Mouse (Mus musculus) brain, embryonic 14.5 days (tissue): Measurements from ENCODE around the gene Taar8b. TPM values are rescaled to one million over a fixed set of nuclear protein-coding genes. Genes with fewer than 3 reads are reported as not detected.
"Not testable (repeated sequence)": the region's sequence is repeated elsewhere in the genome, so short reads cannot be mapped to it uniquely, and the experiment has no call there.

Experiments
- DNase-seq: peaks from one replicate; pipeline ENCODE4 v3.0.0-alpha.2; 2011; ENCODE audit warnings: low read depth
- CTCF ChIP-seq: fragments of 200-500 bp; IDR thresholded peaks from 2 replicates; pipeline ENCODE4 v1.5.1; 2012; ENCODE audit warnings: inconsistent platforms, mild to moderate bottlenecking, moderate library complexity, borderline replicate concordance; ENCODE audit not compliant: insufficient read depth, insufficient read length; ENCODE audit errors: extremely low read depth
- POLR2A ChIP-seq: fragments of 200-500 bp; IDR thresholded peaks from 2 replicates; pipeline ENCODE4 v1.6.1; 2012; ENCODE audit warnings: mild to moderate bottlenecking, inconsistent platforms, borderline replicate concordance; ENCODE audit not compliant: poor library complexity, insufficient read depth, insufficient read length, severe bottlenecking; ENCODE audit errors: extremely low read depth
- polyA plus RNA-seq: library from polyadenylated mRNA; depleted of rRNA; stranded (reverse); fragments of >200 nt; gene quantifications from 2 replicates; pipeline ENCODE4 v1.2.3, GENCODE M21; 2012; rRNA removed

Gene Taar8b
- polyA plus RNA-seq, 1 experiment = not detected

- no peak for DNase-seq
- TF ChIP-seq CTCF (no peak), POLR2A (no peak)
Observed at GRCm38 (mm10) chr10:24087168-24087567, 4.9 kb downstream of the Taar8b start.

- no peak for DNase-seq
- TF ChIP-seq POLR2A = no peak
- no peak for TF ChIP-seq CTCF
Observed at GRCm38 (mm10) chr10:24086555-24086954, 5.5 kb downstream of the Taar8b start.

DNA sequence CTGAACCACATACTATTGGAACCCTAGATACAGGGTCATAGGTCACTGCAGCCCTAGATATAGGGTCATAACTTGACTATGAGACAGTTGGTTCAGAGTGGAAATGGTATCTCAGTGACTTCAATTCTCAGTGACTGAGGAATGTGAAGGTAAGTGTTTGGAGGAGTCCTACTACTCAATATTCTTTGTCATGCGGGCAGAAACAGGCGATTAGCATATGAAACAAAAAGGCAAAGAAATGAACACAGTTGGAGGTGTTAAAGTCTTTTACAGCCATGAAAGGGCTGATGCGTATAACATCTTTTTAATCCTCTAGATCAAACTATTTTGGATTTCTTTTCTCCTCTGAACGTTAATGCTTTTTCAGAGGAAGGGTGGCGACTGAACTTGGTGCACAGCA lies 6.2 kb downstream of the Taar8b start:
- TF ChIP-seq CTCF = no peak
- no peak for TF ChIP-seq POLR2A
- DNase-seq = no peak

DNA sequence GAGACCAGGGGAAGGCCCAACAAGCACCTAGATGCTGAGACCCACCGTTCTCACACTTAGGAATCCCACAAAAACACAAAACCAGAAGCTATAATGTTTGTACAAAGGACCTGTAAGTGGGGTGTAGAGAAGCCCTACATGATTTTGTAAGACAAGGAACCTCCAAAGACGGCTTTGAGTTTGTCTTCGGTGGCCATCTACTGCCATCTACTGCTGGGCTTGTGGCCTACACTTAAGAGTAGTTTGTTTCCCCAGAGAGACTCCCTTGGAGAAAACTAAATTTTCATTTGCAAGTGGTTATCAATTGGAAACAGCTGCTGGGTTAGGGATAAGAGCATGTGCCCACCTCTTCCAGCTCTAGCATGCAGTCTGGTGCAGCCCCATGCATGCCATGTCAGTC lies 11.9 kb downstream of the Taar8b start:
- DNase-seq = peak; percentile 73
- no peak for TF ChIP-seq POLR2A
- peak; percentile 60; the same call in 1 of the 2 replicates for TF ChIP-seq CTCF

- not testable (repeated sequence) for DNase-seq
Observed at GRCm38 (mm10) chr10:24076200-24076599, 15.9 kb downstream of the Taar8b start, which contains the start of gene Taar8a. Taar8a (plus strand) TSS chr10:24076500.

- DNase-seq = not testable (repeated sequence)
Observed at GRCm38 (mm10) chr10:24074751-24075150, 17.3 kb downstream of the Taar8b start.

- no peak for DNase-seq
- TF ChIP-seq CTCF = no peak
- no peak for TF ChIP-seq POLR2A
Observed at GRCm38 (mm10) chr10:24058986-24059385, 33.1 kb downstream of the Taar8b start.

DNA sequence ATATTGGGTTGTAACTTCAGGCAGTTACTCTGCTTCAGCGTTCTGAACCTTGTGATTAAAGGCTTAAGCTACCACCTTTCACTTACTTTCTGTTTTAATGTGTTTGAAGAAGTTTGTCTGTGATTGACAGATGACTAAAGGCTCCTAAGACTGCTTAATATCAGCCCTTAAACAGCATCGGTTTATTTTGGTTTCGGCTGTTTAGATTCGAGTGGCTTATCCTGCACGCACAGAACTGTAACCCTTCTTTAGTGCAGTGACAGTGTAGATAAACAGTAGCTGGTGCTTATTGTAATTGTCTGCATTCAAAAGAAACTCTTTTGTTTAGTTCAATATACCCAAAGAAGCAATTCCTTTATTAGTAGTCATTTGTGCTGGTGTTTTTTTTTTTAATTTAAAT lies 40.1 kb downstream of the Taar8b start:
- TF ChIP-seq CTCF (no peak), POLR2A (no peak)
- DNase-seq = no peak

DNA sequence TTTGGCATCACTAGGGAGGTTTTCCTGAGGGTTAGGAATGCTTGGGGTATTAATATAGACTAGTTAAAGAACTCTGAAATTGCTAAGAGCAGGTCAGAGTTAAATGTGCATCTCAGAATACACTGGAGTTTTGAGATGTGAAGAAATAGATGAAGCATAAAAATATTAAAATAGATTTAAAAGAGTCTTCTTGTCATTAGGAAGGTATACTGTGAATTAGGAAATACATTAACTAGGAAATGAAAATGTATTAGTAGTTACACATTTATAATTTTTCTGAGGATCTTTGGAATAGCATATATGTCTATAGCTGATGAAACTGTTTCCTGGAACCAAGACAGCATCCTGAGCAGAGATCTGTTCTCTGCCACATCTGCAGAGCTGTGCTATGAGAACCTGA lies 42.9 kb downstream of the Taar8b start, which contains the start of gene Taar7f:
Taar7f (plus strand) TSS at position 301 of the 400 bp plus-strand sequence.
- no peak for DNase-seq
- TF ChIP-seq CTCF (no peak), POLR2A (no peak)

Other genes with a start within 250 kb of the Taar8b start
- 0.04 and 0.10 TPM in 2 replicates for gene Vnn3, start 240.8 kb downstream of the Taar8b start, polyA plus RNA-seq
- 0.14 and 0.15 TPM in 2 replicates for gene Vnn1, start 197.6 kb downstream of the Taar8b start, polyA plus RNA-seq
- gene Taar1, start 171.9 kb downstream of the Taar8b start, polyA plus RNA-seq = not detected in 2 replicates
- 0.08 TPM in 1 of 2 replicates, not detected in the other for gene Taar2, start 153.7 kb downstream of the Taar8b start, polyA plus RNA-seq
- gene Taar3, start 142.7 kb downstream of the Taar8b start, polyA plus RNA-seq = not detected in 2 replicates
- not detected in 2 replicates for gene Taar4, start 131.8 kb downstream of the Taar8b start, polyA plus RNA-seq
- gene Taar5, start 121.6 kb downstream of the Taar8b start, polyA plus RNA-seq = 0.18 TPM in 1 of 2 replicates, not detected in the other
- not detected in 2 replicates for gene Taar6, start 106.6 kb downstream of the Taar8b start, polyA plus RNA-seq
- not detected in 2 replicates for gene Taar7a, start 98.8 kb downstream of the Taar8b start, polyA plus RNA-seq
- not detected in 2 replicates for gene Taar7b, start 92.4 kb downstream of the Taar8b start, polyA plus RNA-seq
- gene Taar7d, start 65.1 kb downstream of the Taar8b start, polyA plus RNA-seq = not detected in 2 replicates
- not detected in 2 replicates for gene Taar7e, start 54.7 kb downstream of the Taar8b start, polyA plus RNA-seq
- not detected in 2 replicates for gene Taar7f, start 42.8 kb downstream of the Taar8b start, polyA plus RNA-seq
- not detected in 2 replicates for gene Taar8a, start 15.8 kb downstream of the Taar8b start, polyA plus RNA-seq
- not detected in 2 replicates for gene Taar8c, start 9.6 kb upstream of the Taar8b start, polyA plus RNA-seq
- gene Taar9, start 17.2 kb upstream of the Taar8b start, polyA plus RNA-seq = not detected in 2 replicates
- 207 and 232 TPM in 2 replicates for gene Stx7, start 57.0 kb upstream of the Taar8b start, polyA plus RNA-seq
- 2.0 and 5.0 TPM in 2 replicates for gene Moxd1, start 131.2 kb upstream of the Taar8b start, polyA plus RNA-seq